Mouse (Mus musculus) thymus, postnatal 14 days (tissue): ENCODE measurements at regions not wholly inside any gene's neighbourhood (a gene's known extent, or its start where the extent isn't known, plus 50 kb on each side); places are given as distances from the start of the nearest gene placed in this dataset.

Experiments
- DNase-seq: peaks from one replicate; pipeline ENCODE4 v3.0.0; 2021

GRCm38 (mm10) chr16:49278478-49278877 lies 221.2 kb downstream of the Myh15 start:
- peak; percentile 56 for DNase-seq

DNA sequence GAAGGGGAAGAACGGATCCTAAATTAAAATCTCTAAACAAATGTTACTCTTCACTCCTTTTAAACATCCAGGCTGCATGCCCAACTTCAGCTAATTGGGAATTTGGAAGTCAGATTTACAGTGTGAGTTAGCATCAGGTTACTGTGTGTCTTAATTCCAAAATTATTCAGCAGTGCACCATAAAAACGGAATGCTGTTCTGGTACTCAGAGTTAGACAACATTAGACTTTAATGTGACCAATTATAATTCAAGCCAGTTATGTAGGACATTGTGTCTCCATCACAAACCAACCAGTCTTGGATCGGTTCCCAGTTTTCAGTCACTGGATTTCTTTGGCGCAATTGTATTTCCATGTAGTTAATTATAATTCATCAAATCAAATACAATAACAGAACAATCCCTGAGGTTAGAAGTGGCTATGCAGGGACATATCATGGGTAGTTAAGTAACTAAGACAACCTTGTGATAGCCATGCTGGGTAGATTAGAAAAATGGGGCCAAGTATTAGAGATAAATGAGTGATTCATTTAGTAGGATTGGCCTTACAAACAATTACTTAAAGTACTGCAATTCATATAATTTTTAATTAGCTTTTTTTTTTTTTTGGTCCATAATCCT lies 230.9 kb downstream of the Myh15 start:
- DNase-seq = no peak

DNA sequence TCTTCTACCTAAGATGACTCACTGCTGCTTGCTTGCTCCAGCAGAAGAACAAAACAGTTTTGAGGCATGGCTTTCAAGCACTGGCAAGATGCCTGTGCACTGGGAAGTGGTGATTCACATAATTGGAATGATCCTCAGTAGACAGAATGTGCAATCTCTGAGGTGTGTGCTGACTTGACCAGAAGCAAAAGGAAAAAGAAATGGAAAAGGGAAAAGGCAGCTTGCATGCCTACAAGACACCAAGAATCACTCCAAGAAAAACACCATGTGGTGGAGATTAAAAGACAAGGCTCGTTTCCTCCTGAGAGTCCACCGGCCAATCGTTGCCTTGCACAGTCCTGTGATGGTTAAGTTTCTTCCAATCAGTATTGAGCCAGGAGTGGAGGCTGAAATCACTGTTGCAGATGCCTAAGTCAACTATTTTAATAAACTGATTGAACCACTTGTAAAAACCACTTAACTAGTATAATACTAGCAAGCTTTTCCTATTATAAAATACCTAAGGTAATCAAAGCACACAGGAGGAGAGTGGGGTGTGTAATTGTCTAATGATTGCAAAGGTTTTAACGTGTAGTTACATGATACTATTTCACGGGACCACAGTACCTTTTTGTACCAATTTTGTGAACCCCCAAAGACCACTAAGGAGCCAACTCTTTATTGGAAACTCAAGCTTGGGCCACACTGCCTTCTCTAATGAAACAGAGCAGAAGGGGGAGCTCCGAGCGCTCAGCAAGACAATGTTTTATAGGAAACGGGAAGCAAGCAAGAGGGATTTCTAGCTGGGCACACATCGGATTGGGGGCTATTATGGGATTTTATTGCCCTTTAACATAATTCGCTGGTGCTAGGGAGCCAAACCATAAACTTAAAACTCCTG lies 232.2 kb downstream of the Myh15 start:
- no peak for DNase-seq

DNA sequence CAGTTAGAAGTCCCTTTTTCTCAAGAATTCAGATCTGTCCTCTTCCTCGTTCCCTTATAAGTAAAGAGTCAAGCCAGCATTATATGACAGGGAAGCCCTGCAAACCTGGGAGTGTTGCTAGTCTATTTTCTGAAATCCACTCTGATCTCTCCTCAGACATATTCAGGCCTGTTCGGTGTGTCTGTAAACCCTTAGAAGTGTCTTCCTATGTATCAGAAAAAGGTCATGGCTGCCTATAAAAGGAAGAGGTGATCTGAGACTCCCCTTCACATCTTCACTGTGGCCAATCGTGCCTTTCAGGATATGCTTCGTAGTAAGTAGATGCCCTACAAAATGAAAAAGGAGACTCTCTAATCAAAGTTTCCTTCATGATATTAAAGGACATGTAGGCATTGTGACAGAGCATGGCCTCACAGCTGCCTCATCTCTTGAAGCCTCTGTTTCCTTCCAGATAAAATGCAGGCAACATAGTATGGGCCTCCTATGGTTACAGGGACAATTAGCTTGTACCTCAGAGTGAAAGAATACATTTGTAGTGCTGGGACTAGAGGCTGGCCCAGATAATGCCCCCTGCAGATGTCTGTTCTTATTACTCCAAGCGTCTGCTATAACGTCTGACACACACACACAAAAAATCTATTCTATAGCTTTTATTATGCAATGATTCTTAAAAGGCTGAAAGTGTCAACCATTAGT lies 246.5 kb downstream of the Myh15 start:
- no peak for DNase-seq

- DNase-seq = no peak
These were observed 247.1 kb downstream of the Myh15 start for GRCm38 (mm10) chr16:49304354-49304753.

DNA sequence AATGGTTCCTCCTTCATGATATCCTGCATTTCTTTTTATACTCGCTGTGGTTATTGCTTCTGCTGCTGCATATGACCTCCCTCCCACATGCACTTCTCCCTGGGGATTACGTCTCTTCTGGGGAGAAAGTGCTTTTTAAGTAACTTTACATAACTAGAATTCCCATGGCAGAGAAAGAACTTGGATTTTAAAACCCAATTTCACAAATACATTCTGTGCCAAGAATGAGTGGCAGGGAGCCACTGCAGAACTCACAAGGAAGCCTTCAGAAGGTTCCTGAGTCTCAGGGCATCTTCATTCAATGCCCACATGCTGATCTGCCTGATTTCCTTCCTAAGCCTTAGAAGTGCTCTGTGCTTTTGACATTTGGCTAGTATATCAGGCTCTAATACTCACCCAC lies 259.8 kb downstream of the Myh15 start:
- no peak for DNase-seq

DNA sequence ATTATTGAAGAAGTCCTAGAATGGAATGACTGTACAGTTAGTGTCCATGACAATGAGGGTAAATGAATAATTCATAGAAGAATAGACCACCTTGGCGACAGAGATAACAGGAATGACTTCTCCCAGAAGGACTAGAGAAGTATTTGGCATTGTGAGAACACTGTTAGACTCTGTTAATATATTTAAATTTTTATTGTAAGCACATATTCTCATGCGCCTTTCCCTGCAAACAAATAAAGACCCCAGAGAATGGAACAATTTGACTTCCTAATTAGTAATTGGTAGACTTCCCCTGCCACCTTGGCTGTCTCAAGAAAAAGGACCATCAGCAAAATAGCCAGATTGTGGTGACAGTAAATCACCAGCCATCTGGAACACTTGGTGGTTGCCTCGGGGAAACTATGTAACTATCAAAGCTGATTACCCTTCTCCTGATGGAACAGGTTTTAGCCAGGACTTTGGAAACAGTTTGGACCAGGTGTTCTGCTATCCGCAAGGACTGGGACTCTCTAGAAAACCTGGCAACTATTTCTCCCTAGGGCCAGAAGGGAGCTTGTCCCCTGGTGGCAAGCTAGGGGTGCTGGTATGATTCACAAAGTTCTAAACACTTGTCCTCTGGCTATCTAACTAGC lies 261.9 kb downstream of the Myh15 start:
- no peak for DNase-seq

DNA sequence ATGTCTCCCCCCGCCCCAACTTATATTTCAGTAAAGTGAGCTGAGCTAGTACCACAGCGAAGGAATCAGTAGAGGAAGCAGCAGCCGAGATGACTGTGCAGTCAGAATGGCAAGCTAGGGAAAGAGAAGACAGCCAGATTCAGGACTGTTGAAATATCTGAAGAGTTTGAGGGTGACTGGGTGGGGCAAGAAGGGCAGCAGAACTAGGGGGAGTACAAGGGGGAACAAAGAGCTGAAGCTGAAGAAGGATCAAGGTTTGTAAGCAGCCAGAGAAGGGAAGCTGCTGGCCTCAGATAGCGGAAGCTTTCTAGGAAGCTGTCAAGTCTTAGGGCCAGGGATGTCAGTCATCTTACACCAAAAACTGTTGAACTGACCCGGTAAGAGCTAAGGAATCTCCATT lies 262.5 kb downstream of the Myh15 start:
- DNase-seq = no peak

DNA sequence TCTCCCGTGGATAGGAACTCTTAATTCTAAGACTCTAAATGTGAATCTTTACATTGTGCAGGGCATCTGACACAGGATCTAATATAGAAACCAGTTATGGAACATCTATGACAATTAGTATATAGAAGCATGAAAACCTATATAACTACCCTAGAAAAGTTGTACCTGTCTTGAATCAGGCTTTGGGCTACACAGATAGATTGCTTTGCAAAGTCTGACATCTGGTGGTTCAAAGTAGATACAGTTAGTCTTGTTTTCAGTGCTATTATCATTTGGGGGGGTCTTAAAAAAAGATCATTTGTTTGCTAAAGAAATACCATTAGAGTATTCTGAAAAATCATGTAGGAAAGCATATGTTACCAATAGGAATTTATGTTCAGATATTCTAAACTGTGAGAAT lies 264.7 kb downstream of the Myh15 start:
- DNase-seq = no peak

DNA sequence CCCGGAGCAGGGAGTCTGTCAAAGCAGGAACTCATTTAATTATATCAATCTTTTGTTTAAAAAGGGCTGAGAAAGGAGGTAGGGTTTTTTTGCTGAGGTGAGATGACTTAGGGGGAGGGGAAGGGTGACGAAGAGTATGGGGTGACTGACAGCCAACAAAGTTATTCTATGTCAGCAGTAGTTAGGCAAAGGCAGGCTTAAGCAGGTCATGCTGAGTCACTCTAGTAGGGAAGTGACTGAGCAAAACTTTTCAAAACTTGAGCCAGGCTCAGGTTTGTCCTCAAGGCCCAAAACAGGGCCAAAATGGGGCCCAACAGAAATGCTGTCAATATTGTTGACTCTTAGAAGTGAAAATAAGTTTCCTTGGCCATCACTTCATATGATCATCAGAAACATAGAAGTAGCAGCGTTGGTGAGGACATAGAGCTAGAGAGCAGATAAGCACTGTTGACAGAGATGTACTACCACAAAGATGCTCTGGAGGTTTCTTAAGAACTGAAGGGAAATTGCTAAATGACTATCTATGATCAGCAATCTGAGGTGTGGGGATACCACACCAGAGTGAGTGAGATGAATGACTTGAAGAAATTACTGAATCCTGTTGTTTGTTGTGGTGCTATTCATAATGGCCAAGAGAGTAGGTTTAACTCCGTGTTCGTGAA lies 273.6 kb downstream of the Myh15 start:
- DNase-seq = no peak

DNA sequence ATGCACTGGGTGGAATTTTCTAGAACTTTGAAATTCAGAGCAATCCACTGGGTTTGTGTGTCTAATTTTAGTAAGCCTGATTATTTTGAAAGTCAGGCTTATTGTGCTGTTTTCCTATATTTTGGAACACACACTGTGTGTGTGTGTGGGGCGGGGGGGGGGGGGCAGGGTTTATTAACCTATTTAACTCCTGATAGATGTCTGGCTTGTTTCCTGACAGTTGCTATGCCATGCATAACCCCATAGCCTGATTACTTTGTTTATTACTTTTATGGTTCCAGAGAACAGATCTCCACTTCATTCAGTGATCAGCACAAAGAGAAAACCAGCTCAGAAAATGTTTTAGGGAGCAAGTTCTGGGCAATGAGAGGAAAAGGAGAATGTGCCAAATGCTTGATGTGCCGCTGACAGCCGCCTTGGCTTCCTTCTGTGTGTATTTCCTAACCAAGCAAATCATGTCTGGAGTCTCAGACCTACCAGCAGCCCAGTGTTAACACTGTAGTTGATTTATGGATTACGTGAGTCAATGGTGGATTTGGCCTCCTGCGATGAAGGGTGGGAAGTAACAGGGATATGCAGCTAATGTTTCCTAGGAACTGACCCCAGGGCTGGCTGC lies 274.9 kb downstream of the Myh15 start:
- no peak for DNase-seq

DNA sequence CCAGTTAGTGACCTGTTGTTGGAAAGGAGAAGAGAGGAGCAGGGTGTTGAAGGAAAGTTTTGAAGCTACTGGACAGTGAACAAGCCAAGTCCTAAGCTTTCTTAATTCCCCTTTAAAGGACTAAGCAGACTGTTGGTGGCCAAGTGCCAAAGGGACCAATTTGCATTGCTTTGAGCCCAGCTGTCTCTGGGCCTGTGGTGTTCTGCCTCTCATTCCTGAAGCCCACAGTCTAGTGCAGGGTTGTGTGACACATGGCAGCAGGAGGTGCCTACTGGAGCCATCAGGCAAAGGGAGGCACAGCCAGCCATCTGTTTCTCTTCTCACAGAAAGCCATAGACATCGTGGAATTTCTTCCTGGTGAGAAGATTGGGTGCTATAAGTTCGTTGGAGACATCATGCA lies 278.6 kb downstream of the Myh15 start:
- no peak for DNase-seq

GRCm38 (mm10) chr16:49337948-49338347 lies 280.7 kb downstream of the Myh15 start:
- DNase-seq = no peak

DNA sequence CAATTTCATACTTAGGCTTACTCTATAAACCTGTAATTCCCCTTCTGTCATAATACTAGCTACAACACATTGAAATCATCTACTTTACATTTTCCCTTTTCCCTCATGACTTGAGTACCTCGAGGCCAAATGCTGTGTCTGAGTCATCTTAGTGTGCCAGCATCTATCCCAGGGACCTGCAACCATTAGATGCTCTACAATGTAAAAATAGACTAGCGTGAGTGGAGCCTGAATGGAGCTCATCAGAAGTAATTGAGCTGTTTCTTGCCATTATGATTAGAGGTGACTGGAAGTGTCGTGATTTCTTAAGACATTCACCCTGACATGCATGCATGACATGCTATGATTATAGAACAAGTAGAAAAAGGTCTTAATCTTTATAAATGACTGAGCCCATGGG lies 301.1 kb downstream of the Myh15 start:
- DNase-seq = no peak

DNA sequence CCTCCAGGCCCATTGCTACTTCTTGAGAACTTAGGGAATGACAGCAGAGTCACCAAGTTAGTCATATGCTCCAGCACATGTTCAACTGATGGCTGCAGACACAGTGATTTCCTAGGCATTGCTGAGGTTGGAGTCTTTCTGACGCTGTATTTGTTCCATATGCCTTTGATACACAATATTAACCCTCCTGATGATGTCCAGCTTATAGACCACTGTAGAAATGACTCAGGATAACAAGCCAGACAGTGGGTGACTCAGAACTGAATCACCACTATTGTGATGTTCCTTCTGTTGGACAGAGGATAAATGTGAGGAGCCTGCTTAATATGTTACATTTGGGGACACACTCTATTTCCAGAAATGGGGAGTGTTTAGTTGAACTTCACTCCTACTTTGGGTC lies 304.4 kb downstream of the Myh15 start:
- no peak for DNase-seq

GRCm38 (mm10) chr16:49369450-49369849 lies 312.2 kb downstream of the Myh15 start:
- no peak for DNase-seq

GRCm38 (mm10) chr16:49375108-49375507 lies 317.8 kb downstream of the Myh15 start:
- no peak for DNase-seq

DNA sequence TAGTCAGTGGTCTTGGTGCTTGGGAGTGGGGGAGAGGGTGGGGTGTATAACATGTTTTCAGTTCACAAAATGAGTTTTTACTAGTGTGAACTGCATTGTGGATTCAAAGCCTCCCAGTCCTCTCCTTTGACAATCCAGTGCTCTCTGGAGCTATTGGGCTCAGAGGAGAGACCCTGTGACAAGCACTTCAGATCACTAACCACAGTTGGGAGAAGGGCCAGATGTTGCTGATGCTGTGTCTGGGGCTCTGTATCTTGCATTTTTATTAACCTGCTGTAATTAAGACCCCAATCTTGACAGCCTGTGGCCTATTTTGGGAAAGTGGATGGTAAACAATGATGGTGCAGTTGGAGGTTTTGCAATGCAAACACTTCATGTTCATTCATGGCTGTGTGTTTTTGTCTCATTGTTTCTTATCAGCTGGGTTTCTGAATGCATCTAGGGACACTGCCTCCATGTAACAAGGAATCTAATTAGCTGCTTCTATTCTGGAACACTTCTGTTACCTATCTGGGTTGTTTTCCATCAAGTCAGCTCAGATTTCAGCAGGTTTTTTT lies 320.0 kb upstream of the Ift57 start:
- DNase-seq = no peak

DNA sequence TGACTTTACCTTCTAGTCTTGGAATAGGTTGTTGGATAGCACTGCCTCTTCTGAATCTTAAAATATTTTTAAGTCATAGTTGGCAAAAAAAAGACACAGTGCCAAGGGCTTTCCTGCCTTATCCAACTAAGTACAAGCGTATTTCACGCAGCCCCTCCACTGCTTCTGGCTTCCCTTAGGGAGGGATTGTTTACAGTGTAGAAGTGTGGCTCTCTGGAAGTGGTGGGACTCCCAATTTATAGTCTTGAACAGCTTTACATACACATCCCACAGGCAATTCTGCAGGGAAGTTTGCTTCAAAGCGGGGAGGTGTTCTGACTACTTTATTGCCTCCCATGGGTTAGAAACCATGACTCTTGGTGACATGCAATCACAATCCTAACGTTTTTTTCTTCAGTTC lies 310.9 kb upstream of the Ift57 start:
- DNase-seq = no peak

DNA sequence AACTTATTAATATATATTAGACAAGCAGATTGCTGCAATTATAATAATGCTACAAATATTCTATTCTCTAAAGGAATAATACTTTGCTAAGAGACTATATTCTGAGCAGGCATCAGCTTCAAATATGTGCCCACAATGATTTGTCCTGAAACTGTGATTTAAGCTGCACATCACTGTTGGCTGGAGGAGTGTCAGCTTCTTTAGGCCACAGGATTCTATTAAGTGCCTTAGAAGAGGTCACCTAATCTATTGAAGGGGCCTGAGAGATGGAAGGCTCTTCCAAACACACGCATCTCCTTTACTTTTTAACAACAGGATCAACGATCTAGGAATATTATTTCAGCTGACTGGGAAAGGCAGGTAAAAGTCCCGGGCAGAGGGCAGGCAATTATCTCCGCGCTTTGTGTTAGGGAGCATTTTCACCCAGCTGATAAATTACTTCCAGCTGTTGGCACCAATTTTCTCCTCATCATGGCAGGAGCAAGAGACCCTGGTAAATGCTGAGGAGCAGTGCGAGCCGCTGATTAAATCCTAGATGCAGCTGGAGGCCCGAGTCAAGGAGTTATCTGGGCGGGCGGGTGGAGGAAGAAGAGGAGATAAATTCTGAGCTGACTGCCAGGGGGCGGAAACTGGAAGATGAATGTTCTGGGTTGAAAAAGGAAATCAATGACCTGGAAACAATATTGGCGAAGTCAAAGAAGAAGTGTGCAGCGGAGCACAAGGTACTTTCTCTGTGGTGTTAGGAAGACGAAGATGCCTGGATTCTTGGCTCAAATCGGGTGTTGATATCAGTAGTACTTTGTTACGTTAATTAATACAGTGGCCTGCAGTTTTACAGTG lies 290.9 kb upstream of the Ift57 start:
- DNase-seq = no peak

- DNase-seq = no peak
These were observed 289.8 kb upstream of the Ift57 start for GRCm38 (mm10) chr16:49409235-49409634.
